Mouse (Mus musculus) heart, adult 18-20 months (tissue): ENCODE results near the gene Glt8d2. TPM values are rescaled to one million over a fixed set of nuclear protein-coding genes. Genes with fewer than 3 reads are reported as not detected.

ENCODE experiments used
- DNase-seq, 2 experiments: peaks; one replicate each; pipeline ENCODE4 v3.0.0; 2021 to 2022; ENCODE audit warnings: mixed read lengths in 1 of 2
- long read RNA-seq, 2 experiments: library from polyadenylated mRNA; stranded (forward); transcript quantifications; one replicate each; pipeline ENCODE4 v2.0.0; 2021
- total RNA-seq, 2 experiments: library from RNA; stranded (reverse); gene quantifications; 2 replicates each; pipeline ENCODE4 v1.2.3; 2021

Gene Glt8d2
- 1 to 10 TPM; 2.1 to 3.0 TPM for total RNA-seq
- long read RNA-seq, experiment 1: 0 reads
- long read RNA-seq, experiment 2: 0 reads

DNA sequence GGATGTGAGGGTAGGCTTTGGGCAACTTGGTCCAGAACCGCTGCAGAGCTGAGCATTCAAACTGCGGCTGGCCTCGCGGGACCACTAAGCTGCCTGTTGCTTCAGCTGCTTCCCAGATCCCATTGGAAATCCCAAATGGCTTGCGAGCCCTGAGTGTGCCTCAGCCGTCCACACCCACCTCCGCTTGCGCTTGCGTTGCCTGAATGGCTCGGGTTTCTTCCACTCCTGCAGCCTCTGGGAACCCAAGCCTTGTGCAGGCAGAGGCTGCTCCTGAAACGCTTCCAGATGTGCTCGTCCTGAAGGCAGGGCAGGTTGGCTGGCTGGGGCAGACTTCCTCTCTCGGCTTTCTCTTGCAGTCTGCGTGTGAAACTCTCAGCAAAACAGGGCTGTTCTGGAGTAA is at the start of gene Glt8d2:
Gene Glt8d2, minus strand, starts transcription at position 157 of the 400 bp plus-strand sequence.
- DNase-seq: peak; percentile 74 to 87

DNA sequence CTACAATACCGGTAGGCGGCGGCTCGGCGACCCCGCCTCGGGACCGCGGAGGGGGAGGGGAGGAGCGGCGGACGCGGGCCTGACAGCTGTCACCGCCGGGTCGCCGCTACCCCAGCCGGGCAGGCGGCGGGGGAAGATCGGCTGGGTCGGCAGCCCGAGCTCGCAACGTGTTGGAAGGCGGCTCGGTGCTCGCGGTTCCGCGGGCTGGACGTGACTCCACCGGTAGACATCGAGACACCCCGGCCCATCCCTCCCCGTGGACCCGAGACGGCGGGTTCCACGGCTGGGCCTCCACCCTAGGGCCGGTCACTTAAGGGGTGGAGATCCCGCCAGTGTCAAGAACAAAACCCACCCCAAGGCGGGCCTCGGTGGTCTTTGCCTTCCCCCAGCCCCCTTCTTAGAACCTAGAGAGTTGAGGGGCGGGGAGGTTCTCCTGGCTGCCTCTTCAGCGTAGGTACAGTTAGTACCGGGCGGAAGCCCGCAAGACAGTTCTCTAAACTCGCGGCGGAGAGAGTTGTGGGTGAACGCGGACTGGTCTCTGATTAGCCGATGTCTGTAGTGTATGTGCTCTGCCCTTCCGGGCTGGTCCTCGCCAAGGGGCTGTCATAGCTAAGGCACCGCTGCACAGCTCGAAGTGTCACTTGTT is 9.0 kb upstream of the Glt8d2 start:
- DNase-seq: peak; percentile 15 to 34

DNA sequence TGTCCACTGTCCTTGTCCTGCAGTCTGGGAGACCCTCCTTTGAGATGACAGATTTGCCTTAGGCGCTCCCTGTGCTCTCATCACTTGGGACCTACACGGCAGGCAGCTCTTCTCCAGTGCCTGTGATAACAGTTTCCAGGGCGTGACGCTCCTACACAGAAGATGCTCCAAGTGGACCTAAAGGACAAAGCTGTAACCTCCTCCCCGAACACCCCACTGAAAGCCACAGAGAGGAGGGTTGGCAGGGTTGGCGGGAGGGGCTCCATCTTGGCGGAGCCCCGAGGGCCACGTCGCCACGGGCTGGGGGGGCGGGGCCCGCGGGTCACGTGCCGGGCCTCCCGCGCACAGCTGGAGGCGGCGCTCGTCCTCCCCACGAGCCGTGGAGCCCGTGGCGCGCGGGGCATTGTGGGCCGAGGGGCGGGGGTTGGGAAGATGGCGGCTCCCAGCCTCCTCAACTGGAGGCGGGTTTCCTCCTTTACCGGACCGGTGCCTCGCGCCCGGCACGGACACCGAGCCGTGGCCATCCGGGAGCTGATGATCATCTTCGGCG is 8.3 kb upstream of the Glt8d2 start:
- peak; percentile 92 to 94 for DNase-seq

DNA sequence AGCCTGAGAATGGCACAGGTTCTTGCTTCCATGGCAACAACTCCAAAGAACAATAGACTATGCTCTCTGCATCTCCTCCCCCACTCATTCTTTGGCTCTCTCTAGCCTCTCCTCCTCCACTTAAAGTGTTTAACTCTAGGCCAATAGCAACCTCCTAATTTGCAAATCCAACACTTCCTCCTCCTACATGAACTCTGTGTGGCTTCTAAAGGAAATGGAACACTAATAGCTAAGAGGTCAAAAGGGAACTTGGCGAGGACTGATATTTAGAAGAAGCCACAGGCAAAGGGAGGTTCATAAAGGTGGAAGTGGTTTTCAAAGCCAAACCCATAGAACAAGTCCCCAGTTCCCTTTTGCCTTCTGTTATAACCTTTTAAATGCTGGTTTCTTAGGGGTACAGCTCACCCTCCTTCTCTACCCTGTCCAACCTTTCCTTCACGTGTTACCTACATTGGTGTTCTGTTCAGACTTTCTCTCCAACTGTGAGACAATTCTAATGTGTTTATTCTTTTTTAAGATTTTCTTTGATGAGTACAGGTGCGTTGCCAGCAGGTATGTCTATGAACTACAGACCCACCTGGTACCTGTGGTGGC is 7.0 kb upstream of the Glt8d2 start:
- DNase-seq: peak in 1 of 2 experiments; percentile 53

DNA sequence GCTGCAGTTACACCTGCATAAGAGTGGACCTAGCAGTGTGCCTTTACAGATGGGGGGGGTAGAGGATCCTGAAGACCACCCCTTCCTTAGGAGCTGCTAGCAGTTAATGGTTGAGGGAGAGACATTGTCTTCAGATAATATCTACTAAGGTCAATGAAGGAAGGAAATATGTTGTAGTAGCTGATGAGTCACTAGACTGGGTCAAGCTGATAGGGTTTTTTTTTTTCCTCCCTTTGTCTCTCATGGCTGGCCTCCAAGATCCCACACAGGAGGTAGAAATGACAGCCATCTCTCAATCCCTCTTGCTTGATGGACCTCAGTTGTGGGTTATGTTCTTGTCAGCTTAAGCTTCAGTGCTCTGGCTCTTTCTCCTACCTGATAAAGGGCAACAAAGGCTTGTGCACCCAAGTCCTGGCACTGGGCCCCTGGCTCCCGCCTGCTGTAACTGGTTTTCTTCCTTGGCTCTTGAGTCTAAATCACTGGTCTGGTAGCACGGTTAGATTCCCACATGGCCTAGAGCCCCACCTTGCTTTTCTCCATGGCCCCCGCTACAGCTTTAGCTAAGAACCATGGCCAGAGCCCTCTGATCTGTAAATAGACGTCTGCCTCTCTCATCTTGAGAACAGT is 6.1 kb upstream of the Glt8d2 start:
- DNase-seq: peak; percentile 13 to 18

DNA sequence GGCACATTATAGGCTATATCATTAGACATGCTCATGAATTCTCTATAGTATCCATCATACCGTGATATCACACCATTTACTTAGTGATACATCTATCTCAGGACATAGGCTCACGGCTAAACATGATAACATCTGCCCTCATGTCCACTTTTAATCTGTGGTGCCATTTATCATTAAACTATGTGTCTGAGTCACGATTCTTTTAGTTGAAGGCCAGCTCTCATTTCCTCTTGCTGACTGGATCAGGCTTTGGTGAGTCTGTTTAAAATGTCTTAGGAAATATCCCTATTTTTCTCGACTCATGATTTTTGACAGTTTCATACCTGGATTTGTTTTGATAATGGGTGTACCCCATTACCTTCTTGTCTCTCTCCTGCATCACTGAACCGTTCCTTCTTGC is 5.5 kb upstream of the Glt8d2 start, which contains the start of gene Hcfc2:
Gene Hcfc2, plus strand, starts transcription at position 205 of the 400 bp plus-strand sequence.
- DNase-seq: no peak

DNA sequence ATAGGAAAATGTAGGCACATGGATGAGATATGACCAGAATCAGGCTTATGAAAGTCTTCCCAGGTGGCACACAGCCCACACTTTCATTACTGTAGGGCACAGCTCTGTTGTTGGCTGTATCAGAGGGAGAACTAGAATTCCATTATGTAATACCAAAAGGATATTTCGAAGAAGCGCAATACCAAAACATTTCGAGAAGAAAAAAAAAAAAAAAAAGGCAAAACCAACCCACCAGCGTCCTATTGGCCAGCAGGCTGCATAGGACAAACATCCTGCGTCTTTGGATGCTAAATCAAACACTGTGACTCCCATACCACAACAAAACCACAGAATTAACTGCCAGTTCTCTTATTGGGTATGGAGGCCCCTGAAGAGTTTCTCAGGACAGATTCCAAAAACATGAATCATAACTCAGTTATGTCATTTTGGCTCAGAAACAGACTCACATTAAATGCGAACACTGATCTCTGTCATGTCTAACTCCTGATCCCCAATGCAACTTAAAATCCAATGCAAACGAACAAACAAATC is 704 bp downstream of the Glt8d2 start:
- DNase-seq: peak; percentile 43 to 48

DNA sequence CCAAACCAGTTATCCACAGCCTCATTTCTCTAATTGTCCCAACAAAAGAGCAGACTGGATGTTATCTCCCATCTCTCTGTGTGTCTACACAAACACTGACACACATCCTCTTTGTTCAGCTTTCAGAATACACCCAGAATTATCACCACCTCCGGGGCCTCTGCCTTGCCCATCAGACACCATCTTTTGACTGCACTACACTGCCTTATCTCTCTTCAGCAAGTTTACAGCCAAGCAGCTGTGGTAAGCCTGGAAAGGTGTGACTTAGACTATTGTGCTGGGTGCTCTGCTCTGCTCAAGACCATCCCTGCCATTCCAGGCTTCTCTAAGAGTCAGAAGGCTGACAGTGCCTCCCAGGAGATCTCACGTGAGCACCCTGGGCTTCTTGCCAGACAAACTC is 5.0 kb downstream of the Glt8d2 start:
- DNase-seq: no peak

DNA sequence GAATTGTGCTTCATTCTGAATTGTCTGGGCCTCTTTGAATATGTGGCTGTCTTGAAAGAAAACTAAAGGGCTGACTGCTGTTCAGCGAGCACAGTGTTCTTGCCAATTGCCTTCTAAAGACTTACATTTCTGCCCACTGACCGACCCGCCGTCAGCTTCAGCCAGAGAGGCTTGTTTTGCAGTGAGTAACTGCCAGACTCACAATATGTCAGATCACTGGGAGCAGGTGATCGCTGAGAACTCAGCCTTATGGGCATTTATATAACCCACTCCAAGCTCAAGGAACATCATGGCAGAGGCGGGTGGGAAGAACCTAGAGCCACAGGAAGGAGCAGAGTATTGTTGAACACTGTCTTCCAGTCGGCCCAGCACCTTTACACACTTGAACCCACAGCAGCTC is 8.8 kb downstream of the Glt8d2 start:
- DNase-seq: no peak

DNA sequence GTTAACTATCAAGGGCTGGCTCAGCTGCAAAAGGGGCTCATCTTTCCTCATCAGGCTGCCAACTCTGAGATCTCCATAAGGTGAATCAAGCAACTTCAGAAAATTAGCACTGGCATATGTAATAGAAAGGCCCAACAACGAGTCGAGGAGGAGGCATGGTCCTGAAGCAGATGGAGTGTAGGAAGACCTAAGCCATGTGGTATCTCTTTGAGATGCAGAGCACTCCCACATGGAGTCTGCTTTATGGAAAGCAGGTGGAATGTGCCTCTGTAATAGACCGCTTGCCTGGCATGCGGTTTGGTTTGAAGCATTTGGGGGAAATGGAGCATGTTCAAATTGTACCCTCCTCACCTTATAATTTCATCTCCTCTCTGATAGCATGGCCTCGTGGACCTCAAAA is 9.7 kb downstream of the Glt8d2 start:
- no peak for DNase-seq

DNA sequence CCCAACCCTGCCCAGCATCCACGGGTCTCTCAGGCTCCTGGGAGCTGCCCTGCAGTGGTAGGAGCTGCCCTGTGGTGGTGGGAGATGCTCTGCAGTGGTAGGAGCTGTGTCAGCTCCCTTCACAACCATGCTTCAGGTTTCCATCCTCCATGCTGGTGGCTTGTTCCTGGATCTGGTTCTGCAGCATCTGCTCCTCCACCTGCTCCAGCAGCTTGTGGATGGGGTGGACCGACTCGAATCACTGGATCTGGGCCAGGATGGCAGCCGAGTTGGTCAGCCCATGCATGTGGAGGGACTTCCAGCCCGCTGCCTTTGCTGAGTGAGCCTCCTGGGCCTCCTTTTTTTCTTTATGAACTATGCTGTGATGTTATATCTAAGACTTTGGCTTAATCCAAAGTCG is 13.5 kb downstream of the Glt8d2 start:
- no peak for DNase-seq

DNA sequence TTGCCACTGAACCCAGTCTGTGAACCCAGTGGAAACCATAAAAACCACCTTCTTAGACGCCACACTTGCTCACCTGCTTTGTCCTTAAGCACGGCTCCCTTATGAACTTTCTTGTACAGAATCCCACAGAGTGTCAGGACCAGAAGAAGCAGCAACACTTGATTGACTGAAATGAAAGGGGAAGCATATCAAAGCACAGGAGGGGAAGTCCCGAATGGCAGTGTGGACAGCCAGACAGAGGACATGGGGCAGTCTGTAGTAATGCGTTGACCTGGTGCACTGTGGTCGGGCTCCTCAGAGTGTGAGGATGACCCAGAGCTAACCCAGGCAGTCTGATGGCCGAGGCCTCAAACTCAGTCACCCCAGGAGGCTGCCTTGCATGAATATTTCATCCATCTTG is 20.2 kb downstream of the Glt8d2 start:
- no peak for DNase-seq

DNA sequence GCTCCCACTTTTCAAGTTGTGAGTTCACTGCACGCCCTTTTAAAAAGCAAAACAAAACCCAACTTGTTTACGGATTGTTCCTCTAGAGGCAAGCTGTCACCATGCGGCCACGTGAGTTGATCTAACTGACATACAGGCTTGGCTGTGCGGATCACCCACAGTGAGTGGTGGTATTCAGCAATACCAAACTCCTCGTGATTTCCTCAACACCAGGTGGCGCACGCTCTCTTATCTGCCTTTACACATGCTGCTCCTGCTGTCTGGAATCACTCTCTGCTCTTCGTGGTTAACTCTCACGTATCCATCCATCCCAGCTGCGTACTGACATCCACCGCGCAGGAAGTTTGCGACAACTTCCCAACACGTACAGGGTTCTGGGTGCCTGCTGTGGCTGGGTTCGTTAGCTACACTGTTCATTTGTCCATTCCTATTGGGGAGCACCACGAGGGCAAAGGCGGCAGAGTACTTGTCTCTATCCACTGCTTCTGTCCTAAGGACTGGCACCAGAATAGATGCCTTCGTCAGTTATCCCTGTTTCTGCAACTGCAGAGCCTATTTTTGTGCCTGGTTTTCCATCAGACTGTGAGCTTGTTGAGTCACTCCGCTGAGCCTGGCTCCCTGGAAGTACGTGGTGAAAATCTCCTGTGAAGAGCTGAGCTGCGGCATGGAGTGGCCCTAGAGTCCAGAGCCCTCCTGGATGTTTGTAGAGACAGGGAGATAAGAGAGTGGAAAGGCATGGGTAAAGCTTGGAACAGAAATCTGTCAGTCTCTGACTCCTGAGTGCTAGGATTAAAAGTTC is 23.8 kb downstream of the Glt8d2 start:
- peak; percentile 85 to 93 for DNase-seq

DNA sequence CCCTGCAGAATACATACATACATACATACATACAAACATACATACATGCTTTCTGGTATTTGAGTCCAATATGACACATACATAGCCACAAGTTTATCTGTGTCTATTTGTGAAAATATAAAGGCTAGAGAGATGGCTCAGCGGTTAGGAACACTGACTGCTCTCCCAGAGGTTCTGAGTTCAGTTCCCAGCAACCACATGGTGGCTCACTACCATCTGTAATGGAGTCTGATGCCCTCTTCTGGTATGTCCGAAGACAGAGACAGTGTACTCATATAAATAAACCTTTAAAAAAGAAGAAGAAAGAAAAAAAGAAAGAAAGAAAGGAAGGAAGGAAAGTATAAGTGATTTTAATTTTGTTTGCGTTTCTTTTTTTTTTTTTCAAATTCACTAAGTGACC is 24.5 kb downstream of the Glt8d2 start:
- DNase-seq: no peak

DNA sequence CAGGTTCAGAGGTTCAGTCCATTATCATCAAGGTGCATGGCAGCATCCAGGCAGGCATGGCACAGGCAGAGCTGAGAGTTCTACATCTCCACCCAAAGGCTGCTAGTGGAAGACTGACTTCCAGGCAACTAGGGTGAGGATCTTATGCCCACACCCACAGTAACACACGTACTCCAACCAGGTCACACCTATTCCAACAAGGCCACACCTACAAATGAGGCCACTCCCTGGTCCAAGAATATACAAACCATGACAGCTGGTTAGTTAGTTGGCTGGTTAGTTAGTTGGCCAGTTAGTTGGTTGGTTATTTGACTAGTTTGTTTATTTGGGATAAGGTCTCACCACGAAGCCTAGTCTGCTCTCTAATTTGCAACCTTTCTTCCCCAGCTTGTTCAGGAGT is 27.2 kb downstream of the Glt8d2 start:
- DNase-seq: no peak

DNA sequence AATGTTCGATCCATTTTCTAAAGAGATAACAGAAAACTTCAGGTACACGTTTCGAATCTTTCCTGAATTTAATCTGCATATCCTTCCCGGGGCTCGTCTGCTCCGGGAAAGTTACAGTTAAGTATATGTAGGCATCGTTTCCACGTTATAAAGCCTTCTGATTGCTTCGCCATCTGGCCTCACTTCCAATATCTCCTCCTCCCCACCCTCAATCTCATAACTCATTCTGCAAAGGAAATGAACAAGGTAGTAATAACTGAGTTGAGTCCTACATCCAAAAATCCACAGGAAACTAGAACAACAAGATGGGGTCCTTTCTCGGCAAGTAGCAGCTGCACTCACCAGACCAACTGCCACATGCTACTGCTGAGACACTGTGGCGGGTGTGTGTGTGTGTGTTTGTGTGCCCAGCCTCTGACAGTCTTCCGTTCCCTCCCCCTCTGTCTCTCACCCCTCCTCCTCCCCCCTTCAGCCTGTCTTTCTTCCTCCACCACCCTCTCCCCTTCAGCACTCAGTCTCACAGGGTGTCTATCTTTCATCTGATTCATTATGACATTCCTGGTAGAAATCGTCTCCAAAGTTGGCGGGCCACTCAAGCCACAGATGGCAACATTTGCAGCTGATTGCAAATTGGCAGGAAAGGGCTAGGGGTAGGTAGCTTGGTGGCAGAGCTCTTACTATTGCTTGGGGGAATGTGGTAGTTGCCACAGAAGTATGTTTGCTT is 28.0 kb downstream of the Glt8d2 start:
- no peak for DNase-seq

DNA sequence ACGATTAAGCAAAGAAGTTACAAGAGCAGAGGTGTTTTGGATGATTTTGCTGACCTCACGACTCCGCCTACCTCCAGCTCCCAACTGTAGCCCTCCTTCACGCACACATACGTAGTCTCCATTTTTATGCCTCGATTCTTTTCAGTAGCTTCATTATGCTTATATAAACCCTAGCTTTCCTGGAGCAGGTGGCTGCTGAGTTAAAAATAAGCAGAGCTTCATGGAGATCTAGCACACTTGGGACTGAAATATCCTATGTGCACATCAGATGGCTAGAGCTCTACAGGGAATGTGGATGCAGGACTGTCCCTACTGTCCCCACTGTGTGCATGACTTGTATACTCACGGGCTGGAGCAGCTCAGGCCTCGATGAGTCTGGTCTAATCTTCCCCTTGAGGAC is 28.6 kb downstream of the Glt8d2 start:
- DNase-seq: no peak

DNA sequence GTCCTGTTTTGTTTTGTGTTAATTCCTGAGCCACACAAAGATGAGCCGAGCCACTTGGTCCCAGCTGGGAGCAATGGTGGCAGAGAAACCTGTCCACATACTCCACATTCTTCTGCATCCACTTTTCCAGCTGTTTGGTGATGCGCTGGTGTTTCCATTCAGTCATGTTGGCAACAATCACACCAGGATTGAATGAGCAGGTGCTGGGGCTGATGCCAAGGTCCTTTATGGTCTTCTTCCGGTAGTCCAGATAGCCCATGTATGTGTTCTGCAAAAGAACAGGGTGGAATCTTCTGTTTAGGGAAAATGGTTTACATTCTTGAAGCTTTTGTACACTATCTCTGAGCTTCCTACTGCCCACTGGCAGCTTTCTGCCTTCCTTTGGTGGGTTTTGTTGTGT is 35.9 kb downstream of the Glt8d2 start:
- no peak for DNase-seq

DNA sequence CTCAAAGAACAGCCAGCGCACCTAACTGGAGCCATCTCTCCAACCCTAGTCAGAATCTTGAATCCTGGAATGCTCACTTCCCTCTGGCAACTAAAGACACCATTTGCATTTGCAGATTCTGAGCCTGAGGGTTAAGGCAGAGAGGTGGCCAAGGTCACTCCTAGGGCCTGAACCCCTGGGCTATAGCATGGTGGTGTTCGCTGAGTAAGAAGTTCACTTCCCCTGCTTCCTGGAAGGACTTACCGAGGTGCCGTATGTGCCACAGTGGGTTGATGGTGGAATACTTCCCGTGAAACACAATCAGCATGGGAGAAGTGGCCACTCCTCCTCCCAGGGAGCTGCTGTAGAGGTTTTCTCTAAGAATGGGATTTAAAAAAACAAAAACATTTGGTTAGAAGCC is 37.8 kb downstream of the Glt8d2 start:
- no peak for DNase-seq

DNA sequence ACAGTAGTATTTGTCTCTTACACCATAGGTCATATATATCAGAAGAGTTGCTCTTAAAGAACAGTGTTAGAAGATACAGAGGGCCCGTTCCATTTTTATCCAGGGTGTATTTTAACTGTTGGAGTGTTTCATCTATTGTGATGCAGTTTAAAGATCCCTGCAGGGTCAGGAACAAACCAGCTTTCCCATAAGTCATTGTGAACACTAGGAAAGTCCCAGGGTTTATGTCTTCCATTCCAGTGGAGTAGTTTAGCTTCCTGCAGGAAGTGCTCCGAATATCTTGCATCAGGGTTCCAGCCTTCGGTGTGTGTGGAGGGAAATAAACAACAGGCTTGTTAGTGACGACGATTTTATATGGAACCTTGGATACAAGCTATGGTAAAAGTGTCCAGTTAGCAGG is 39.2 kb downstream of the Glt8d2 start:
- no peak for DNase-seq

DNA sequence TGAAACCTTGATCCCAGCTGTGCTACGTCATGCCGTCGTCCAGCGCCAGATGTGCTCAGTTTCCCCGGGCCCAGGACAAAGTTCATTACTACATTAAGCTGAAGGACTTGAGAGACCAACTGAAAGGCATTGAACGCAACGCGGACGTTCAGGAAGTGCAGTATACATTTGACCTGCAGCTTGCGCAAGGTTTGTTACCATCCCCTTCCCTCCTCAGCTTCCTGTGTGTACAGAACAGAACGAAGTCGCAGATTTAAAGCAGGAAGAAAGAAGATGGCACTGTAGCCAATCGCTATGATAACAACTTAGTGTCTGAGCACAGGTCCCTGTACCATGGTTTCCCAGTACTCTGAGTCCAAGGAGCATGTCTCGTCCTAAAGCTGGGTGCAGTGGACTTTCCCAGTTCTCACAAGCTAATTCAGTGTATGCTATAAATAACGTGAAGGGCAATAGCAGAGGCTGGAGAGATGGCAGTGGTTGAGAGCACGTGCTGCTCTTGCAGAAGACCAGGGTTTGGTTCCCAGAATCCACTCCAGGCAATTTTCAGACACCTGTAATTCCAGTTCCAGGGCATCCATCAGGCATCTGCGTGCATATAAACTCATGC is 43.1 kb downstream of the Glt8d2 start:
- peak; percentile 15 for DNase-seq
